Mouse (Mus musculus): ENCODE results near the gene Vps35.

Vps35 gene

DNA sequence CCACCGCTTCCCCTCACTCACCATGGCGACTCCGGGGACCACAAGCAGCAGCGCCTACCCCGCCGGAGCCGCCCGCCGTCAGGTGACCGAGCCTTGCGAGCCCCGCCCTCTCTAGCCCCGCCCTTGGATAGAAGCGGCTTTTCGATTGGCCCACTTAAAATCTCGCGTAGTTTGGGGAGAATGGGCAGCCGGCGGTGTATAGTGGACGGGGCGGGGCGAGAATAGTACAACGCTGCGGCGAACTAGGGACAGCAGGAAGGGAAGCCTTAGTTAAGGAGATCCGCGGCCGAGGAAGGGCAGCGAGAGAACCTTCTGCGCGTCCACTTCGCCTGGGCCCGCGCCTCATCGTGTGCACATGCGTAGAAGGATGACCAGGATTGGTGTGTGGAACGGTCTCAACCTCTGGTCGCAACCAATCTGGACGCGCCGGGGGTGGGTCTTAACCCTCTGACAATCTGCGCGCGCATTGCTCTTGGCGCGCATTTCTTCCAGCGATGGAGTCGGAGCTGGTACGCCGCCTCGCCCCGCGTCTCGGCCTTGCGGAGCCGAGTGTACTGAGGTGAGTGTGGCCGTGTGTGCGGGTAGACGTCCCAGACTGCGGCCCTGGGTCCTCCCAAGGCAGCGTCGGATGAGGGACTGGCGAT is at the start of gene Vps35, which contains the start of gene Orc6:
Gene Vps35, minus strand, starts transcription at position 369 of the 644 bp plus-strand sequence.
Gene Orc6, plus strand, starts transcription at position 199 of the 644 bp plus-strand sequence.
- peak; percentile 93 to 95 for DNase-seq (ENCODE audit: low spot score in 2 of 2)

DNA sequence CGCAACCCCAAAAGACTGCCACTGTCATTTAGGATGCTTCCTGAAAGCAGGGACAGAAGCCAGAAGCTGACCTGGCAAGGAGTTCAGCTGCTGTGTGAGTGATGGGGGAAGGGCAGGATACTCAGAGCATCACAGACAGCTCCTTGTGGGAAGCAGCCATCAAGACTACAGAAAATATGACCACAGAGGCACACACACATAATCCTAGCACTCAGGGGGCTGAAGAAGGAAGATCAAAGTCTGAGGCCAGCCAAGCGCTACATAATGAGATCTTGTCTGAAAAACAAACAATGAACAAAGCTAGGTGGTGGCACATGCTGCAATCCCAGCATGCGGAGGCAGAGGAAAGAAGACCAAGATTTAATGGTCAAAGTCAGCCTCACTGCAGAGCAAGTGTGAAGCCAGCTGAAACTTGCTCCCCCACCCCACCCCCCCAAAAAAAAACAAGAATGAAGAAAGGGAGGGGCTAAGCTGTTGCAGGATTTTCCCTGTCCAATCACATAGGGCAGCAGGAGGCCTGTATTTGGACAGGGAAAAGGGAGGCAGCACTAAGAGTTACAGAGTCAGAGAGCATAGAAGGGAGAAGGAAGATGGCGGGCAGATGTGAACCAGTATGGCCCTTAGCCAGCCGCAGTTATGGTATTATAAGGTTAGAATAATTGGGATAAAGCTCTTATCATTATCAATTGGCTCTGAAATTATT is 40.4 kb upstream of the Vps35 start:
- no peak for DNase-seq (ENCODE audit: low spot score in 2 of 2)

DNA sequence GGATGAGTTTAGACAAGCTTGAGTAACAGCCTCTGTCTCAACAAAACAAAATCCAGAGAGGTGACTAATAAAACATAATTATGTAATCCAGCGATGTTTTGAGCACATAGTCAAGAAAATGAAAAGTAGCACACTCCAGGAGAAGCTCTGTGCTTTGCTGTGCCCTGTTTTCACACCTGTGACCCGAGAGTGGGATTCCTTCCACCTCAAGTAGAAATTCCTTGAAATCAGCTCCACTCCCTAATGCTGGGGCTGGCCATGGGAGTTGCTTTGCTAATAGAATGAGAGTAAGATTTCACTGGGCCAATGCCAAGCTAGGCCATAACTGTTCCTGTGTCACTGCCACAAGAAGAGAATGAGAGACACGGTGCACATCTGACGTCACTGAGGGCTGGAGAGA is 38.1 kb upstream of the Vps35 start:
- DNase-seq (ENCODE audit: low spot score in 2 of 2) = no peak

DNA sequence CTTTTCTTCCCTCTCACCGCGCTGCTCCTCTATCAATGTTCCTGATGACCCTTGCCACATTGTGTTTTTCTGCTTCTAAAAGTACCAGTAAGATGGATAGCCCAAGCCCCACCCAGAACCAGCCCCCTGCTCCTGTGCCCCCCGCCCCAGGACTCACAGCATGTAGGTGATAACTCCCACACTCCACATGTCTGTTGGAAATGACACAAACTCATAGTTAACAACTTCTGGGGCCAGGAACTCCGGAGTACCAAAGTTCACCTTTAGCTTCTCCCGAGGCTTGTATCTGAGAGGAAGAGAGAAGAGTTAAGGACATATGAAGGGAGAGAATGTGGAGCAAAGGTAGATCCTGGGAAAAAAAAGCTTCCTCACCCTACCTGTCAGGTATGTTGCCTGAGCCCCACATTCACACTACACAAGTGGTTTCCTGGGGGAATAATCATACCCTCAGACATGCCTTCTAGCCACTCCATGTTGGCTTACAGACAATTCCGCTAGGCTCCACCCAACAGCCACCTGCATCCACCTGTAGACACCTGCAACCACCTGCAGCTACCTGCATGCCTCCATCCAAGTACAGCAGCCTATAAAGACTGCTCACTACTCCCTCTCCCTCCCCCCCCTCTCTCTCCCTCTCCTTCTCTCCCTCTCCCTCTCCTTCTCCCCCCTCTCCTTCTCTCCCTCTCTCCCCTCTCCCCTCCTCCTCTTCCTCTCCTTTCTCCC is 36.8 kb upstream of the Vps35 start:
- no peak for DNase-seq (ENCODE audit: low spot score in 2 of 2)

DNA sequence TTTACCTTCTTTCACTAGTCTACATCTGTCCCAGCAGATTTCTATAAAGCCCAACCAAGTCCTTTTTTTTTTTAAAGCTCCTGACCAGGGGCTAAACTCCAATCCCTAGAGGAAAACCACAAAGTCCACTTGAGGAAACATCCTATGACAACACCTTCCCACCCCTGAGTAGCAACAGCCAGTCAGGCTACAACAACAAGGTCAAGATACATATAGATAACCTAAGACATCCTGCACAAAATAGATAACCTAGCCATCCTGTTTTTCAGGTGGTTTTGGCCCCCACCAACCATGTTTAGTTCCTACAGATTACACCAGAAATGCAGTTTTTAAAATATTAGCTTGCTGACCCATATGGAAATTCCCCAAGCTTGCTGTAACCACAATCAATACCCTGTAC is 35.5 kb upstream of the Vps35 start:
- no peak for DNase-seq (ENCODE audit: low spot score in 2 of 2)

DNA sequence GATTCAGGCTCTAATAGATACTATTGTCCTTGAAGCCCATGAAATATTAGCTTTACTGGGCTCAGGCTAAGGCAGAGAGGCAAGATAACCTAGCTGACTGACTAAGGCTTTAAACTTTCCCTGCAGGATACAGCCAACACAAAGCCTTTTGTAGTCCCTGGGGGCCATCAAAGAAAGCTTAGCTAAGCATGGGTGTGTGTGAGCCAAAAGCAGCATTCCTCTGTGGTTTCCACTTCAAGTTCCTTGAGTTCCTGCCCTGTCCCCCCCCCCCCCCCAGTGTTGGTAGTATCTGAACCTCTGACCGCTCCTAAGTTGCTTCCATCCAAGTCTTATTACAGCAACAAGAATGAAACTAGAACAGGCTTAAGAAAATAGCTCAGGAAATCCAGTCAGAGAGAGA is 29.9 kb upstream of the Vps35 start:
- DNase-seq (ENCODE audit: low spot score in 2 of 2) = no peak

DNA sequence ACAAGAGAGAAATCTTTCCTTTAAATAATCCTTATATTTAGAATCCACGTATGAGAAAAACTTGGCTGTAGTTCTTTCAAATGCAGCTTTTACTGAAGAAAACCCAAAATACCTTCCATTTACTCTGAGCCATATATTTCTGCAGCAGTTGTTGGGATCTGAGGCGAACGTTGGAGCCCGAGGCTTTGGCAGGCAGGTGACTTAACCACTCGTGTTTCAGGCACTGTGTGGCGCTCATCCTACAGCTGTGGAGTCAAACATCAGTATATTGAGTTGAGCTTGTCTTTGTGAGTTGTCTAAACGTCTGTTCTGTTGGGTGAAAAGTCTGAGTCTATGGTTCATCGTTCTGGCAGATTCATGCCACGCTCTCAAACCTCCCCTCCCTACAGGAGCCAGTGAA is 27.4 kb upstream of the Vps35 start:
- DNase-seq (ENCODE audit: low spot score in 2 of 2) = no peak

DNA sequence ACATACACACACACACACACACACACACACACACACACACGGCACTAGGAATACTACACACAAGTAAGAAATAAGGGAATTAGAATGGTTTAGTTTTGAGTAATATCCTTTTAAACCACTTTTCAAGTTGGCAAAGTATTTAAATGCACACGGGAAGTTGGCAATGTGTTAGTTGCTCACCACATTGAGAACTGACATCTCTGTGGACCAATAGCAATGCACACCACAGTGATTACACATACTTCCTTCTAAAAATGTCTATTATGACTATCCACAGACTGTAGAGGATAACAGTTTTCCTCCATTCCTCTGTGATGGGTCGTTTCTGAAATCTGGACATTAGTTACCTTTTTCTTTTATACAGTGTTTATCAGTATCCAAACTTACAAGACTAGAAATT is 23.5 kb upstream of the Vps35 start:
- DNase-seq (ENCODE audit: low spot score in 2 of 2) = no peak

DNA sequence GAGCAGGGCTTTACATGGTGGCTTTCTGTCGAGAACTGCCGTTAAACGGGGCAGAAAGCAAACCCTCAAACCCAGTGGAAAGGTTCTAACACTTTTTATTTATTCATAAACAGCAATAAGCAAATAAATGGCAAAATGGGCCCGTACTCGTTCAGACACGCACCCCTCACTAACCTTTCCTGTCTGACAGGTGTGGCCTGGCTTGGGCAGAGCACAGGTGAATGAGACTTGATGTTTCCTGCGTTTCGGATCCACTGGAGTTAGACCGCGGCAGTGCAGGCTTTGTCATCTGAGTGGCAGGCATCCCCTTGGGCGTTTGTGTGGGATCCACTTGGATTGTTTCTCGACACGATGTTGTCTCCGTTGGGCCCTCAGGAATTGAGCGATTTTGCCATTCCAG is 22.4 kb upstream of the Vps35 start:
- DNase-seq (ENCODE audit: low spot score in 2 of 2) = no peak

DNA sequence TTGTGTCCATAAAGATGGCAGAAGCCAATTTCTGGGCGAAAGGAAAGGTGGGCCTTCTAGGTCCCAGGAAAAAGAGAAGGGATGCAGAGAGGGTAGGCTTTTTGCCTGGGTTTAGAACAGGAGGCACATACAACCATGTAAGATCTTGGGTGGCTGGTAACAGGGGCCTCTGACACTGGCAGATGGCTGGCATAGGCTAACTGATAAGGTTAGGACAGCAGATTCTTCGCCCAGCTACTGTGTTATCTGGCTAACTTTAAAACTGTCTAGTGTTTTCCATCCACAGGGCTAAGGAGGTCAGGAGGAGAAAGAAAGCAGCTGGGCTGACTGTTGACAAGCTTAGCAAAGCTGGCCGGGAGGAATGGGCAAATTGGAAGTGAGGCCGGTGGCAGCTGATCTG is 18.9 kb upstream of the Vps35 start:
- no peak for DNase-seq (ENCODE audit: low spot score in 2 of 2)

DNA sequence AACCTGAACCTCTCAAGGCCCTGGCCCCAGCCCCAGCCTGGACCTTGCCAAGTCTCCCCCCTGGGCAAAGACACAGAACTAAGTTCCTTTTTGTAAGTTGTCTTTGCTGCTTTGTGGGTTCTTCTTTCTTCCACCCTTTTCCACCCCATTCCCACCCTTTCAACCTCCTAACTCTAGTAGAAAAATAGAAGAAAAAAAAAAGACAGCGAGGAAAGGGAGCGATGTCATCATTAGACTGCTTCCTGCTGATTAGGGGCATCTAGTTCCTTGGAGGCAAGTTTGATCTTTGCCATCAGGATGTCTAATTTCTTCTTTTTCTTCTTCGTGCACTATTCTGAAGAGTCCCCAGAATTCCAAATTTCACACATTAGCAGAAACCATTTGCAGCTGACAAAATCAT is 13.4 kb upstream of the Vps35 start:
- no peak for DNase-seq (ENCODE audit: low spot score in 2 of 2)

DNA sequence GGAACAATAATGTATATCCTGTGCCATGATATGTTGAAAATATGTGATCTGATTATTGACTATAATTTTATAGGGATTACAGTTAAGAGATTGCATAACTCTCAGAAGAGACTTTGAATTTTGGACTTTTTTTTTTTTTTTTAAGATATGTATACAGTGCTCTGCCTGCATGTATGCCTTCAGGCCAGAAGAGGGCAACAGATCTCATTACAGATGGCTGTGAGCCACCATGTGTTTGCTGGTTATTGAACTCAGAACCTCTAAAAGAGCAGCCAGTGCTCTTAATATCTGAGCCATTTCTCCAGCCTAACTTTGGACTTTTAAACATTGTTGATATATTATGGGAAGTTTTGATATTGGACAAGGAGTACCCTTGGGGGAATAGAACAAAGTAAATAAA is 12.1 kb upstream of the Vps35 start:
- DNase-seq (ENCODE audit: low spot score in 2 of 2) = peak in 1 of 2 experiments; percentile 20

DNA sequence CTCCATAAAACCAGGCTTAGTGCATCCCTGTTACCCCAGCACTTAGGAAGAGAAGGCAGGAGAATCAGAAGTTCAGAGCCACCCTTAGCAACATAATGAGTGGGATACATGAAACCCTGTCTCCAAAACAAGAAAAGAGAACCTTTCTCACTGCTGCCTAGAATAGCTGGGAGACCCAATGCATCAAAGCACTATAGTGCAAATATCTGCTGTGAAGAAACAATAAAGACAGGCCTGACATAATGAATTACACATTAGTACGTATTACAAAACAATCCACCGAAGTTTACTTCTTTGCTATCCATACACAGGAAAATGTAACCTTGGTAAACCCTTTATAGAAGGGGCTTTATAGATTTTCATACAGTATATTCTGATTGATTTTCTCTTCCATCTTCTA is 9.0 kb upstream of the Vps35 start:
- DNase-seq (ENCODE audit: low spot score in 2 of 2) = no peak

DNA sequence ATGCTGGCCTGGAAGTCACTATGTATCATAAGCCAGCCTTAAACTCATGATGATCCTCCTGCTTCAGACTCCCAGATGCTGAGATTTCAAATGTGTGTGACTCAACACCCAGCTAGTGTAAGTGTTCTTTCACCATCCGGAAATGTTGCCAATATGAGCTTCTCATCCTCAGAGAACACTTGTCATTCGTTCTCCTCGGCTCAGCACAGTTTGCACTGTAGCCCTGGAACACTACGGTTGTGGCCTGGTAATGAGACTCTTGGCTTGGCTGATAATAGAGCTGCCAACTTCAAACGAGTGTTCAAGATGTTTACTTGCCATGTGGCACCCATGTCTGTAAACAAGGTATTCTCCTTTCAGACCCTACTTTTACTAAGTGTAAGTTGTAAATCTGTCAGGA is 3.9 kb upstream of the Vps35 start:
- DNase-seq (ENCODE audit: low spot score in 2 of 2) = no peak

DNA sequence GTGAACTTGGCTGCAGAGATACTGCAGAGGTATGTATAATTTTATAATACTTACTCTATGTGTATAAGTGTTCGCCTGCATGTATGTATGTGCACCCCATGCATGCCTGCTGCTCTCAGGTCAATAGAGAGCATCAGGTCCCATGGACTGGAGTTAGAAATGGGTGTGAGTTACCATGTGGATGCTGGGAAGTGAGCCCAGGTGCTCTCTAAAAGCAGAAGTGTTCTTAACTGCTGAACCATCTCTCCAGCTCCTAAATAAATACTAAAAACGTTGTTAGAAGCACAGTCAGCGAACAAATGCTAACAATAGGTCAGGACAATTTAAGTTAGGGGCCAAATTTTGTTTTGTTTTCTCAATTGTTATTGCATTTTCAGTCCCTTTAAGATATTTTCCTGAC is 3.3 kb upstream of the Vps35 start:
- no peak for DNase-seq (ENCODE audit: low spot score in 2 of 2)

DNA sequence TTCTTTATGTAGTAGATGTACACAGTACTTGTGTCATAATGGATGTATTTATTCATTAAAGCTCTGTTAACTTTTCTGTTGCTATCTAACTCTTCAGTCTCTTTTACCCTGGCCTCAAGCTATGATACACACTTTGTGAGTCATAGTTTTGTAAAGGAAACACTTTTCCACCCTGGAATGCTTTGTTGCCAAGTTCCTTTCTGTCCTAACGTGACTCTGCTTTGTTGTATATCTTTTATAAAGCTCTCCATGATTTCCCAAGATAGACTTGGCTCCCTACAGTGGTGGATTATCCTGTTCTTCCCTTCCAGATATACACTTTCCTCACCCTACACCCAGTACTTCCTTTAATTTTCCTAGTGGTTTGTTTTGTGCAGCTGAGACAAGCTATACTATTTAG is 2.3 kb upstream of the Vps35 start:
- no peak for DNase-seq (ENCODE audit: low spot score in 2 of 2)

DNA sequence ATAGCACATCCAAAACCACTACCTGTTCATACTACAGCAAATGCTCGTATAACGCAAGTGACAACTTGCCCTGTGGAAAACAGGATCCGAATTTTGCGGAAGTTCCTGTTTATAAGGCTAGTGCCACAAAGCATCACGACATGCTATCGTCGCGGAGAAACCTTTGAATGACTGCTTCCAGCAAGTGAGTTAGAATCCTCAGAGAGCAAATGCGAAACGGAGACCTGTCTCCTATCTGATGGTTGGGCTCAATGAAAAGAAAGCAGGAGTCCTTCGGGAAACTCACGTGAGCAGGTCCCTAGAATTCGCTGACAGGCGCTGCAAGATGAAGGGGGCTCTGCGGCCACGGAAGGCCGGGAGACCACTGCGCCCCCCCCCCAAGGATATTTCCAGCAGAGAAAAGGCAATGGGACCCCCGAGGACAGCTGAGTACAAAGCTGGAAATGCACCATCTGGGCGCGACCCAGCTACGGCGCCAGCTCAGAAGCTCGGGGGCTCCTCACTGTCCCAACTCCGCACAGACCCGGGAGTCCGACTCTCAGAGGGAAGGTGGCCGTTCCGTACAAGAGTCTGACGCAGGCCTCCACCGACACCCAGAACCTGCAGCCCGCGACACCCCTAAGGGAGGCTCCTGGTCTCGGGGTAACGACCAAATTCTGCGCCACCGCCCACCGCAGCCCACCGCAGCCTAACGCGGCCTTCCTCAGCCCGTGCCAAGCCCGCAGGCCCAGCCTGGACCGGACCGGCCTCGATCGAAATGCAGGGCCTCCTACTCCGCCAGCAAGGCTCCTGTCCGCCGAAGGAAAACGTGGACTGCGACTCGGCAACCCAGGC is 785 bp downstream of the Vps35 start:
- DNase-seq (ENCODE audit: low spot score in 2 of 2) = no peak

DNA sequence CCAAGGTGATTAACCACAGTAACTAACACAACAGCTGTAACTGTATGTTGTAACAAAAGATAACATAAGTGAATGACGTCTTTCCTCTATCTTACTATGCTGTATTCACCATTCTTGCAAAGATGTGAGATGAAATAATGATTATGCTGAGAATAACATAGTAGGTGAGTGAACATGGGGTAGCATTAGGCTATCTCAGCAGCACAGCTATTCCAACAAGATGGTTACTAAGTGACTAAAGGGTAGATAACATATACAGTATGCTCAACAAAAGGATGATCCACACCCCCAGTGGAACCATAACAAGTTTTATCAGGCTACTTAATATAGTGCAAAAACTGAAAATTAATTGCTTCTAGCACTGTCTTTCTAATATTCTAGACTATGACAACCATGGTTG is 12.8 kb downstream of the Vps35 start:
- DNase-seq (ENCODE audit: low spot score in 2 of 2) = no peak

DNA sequence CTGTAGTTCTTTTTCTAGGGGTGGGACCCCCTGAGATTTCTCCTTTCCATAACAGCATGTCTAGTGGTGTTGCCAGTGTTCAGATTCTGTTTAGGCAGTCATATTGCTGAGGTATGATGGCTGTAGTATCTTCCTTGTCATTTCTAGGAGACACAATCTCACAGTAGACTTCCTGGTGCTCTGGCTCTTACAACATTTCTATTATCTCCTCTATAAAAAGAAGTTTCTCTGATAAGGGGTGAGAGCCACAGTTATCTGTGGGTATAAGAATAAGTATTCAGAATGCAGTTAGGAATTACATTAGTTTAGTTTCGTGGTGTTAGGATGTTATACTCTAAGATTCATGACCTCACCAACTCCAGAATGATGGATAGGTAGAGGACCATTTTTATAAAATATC is 72.3 kb downstream of the Vps35 start:
- DNase-seq (ENCODE audit: low spot score in 2 of 2) = no peak

DNA sequence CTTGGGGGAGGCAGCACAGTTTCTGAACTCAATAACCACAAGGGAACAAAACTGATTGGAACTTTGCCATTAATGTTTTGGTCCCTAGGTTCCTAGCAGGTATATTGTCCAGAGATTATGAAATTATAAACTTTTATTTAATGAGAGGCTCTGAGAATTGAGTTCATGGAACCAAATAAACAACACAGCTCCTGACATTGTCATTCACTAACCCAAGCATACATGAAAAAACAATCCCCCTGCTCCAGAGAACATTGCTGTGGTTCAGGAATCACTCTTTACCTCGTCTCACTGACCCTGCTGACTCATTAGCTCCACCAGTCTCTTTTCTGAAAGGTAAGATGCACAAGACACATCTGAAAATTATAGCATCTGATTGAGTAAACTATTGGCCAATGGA is 73.9 kb downstream of the Vps35 start, which contains the start of gene Olfr371:
Gene Olfr371, plus strand, starts transcription at position 301 of the 400 bp plus-strand sequence.
- DNase-seq (ENCODE audit: low spot score in 2 of 2) = no peak

DNA sequence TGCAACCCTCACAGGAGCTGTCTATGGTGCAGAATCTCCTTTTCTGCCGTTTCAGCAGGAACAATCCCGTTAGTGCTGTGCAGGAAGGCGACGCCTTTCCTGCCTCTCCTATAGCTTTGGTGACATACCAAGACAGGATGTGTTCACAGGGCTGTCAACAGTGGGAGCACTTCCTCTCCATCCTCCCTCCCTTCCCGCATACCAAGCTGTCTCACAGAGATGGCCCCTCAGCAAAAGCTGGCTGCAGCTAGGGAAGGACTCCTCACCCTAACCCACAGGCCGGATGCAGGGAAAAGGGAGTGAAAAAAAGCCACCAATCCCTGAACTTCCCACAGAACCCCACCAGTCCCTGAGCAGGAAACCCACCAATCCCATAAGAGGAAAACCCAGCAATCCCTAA is 78.6 kb downstream of the Vps35 start:
- no peak for DNase-seq (ENCODE audit: low spot score in 2 of 2)

DNA sequence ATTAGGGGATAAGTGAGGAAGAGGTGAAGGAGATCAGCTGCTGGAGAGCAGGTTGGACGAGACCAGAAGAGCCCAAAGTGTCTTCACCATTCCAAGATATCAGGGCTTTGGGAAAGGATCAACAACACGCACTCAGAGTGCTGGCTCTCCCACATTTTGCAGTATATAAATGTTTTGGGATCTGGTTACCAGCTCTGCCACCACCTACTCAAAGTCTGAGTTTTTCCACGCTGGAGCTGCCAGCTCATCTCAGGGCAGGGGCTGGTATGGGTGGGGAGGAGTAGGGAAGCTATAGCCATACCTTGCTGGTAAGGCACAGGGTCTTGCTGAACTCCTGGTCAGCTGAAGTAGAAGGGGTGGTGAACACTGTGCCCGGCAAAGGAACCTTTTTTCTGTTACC is 79.4 kb downstream of the Vps35 start:
- DNase-seq (ENCODE audit: low spot score in 2 of 2) = no peak
